In genomic region chr17:26705463-26706359, GRCm38 (mm10) we compare ENCODE assay signal across 15 mouse cellular contexts. TPM values are rescaled to one million over a fixed set of nuclear protein-coding genes. Genes with fewer than 3 reads are reported as not detected.
A peak's percentile ranks its signal among the peaks of the same experiment; 100 is the strongest.
DNase-seq lines count a peak whose midpoint lies in the region; ATAC-seq and TF ChIP-seq lines count a peak whose summit lies in the region.
"Had no signal": no experiment of that assay in that cellular context is flagged by ENCODE, and none has a peak within 500 bp of the region (broad histone marks: within the 10 kb centered on the region; RNA-seq: fewer than 3 reads in every experiment).

No protein-coding gene starts in this region.

- H3K9ac ChIP-seq in heart, embryonic 12.5 days = no peak overlapping the region
- H3K9ac ChIP-seq: limb, embryonic 15.5 days had no signal

- H3K36me3 ChIP-seq in heart, embryonic 12.5 days = peaks cover 7% of the 10 kb centered on the region

- no peak for ATAC-seq in heart, embryonic 12.5 days (ENCODE audit: insufficient number of reproducible peaks, low FRiP score)
- peak; percentile 42 for ATAC-seq in granulocyte monocyte progenitor cell, adult 5-6 weeks (replicated peaks; ENCODE audit: poor library complexity, severe bottlenecking)
- peak; percentile 39; the same call in 1 of the 2 replicates for ATAC-seq in megakaryocyte-erythroid progenitor cell, adult 5-6 weeks (replicated peaks; ENCODE audit: low FRiP score, low TSS enrichment, poor library complexity, severe bottlenecking)

- H3K27ac ChIP-seq in heart, embryonic 12.5 days (ENCODE audit: poor library complexity, severe bottlenecking) = peak overlapping the region; percentile 31
- peak overlapping the region; percentile 40 for H3K27ac ChIP-seq in layer of hippocampus, adult 2 months
- H3K27ac ChIP-seq: limb, embryonic 15.5 days had no signal

- no peak overlapping the region for H3K4me3 ChIP-seq in heart, embryonic 12.5 days
- H3K4me3 ChIP-seq in layer of hippocampus, adult 2 months = no peak overlapping the region
- H3K4me3 ChIP-seq: limb, embryonic 15.5 days; megakaryocyte, embryonic 14.5 days; myocyte had no signal

- peaks cover 67% of the 10 kb centered on the region for H3K4me1 ChIP-seq in heart, embryonic 12.5 days (replicated peaks)
- H3K4me1 ChIP-seq: limb, embryonic 15.5 days had no signal

- H3K4me2 ChIP-seq in heart, embryonic 12.5 days = no peak overlapping the region
- H3K4me2 ChIP-seq: limb, embryonic 15.5 days had no signal

- no peak for DNase-seq in heart, adult 18-20 months
- DNase-seq in layer of hippocampus, adult 2 months (ENCODE audit: low spot score in 2 of 2) = no peak
- DNase-seq in layer of hippocampus, postnatal 25 days (ENCODE audit: extremely low spot score in 1 of 2, low spot score in 1 of 2) = no peak
- no peak for DNase-seq in thymus, postnatal 0 days (ENCODE audit: low spot score)
- DNase-seq: adrenal gland, postnatal 25 days; cerebellum, adult 11 months; kidney, adult 11 months; spleen, adult 18-20 months; thymus, postnatal 14 days had no signal

- TF ChIP-seq CTCF in layer of hippocampus, adult 2 months (conservative IDR thresholded peaks at IDR 0.05) = no peak

- no peaks in the 10 kb centered on the region for H3K27me3 ChIP-seq in heart, embryonic 12.5 days (replicated peaks)
- H3K27me3 ChIP-seq: limb, embryonic 15.5 days had no signal

- 53% methylated on average over 11 of the region's 11 CpGs for WGBS in heart, embryonic 12.5 days

- H3K9me3 ChIP-seq in heart, embryonic 12.5 days (replicated peaks) = 0 out of 2 replicates have a peak, but pooled peaks cover 2% of the 10 kb centered on the region
- H3K9me3 ChIP-seq: limb, embryonic 15.5 days had no signal

RNA-seq across cellular contexts. Expression of gene Crebrf, which starts 9.7 kb away (rescaled TPM):
- 5.4 and 7.0 TPM in 2 replicates for polyA plus RNA-seq in heart, embryonic 12.5 days (2016; fragmentation: Nextera tagmentation; extraction: Ambion mirVana)
- total RNA-seq in heart, adult 18-20 months (2021) = 10 to 100 TPM; 64.6 to 75.1 TPM
- total RNA-seq in layer of hippocampus, adult 2 months (2021) = 100 to 1,000 TPM; 127 to 134 TPM
- 10 to 100 TPM; 69.0 to 70.2 TPM for total RNA-seq in layer of hippocampus, postnatal 25 days (2021)
- 18.8 and 30.0 TPM in 2 replicates for total RNA-seq in granulocyte monocyte progenitor cell, adult 5-6 weeks (2014; fragmentation: Nextera tagmentation)
- 16.8 and 17.0 TPM in 2 replicates for total RNA-seq in granulocyte monocyte progenitor cell, adult 5-6 weeks (2017)
- 11.4 and 12.0 TPM in 2 replicates for total RNA-seq in megakaryocyte-erythroid progenitor cell, adult 5-6 weeks (2014; fragmentation: Nextera tagmentation)
- 17.9 and 37.0 TPM in 2 replicates for total RNA-seq in megakaryocyte-erythroid progenitor cell, adult 5-6 weeks (2017)
- 18.3 and 21.4 TPM in 2 replicates for polyA plus RNA-seq in thymus, postnatal 0 days (2015; fragmentation: Nextera tagmentation; extraction: Ambion mirVana)

RNA-seq across cellular contexts. Expression of gene Atp6v0e, which starts 42.7 kb away (rescaled TPM):
- polyA plus RNA-seq in heart, embryonic 12.5 days (2016; fragmentation: Nextera tagmentation; extraction: Ambion mirVana) = 176 and 193 TPM in 2 replicates
- total RNA-seq in heart, adult 18-20 months (2021) = 10 to 100 TPM; 62.8 to 68.0 TPM
- 10 to 100 TPM; 47.0 to 56.7 TPM for total RNA-seq in layer of hippocampus, adult 2 months (2021)
- 10 to 100 TPM; 42.8 to 55.1 TPM for total RNA-seq in layer of hippocampus, postnatal 25 days (2021)
- total RNA-seq in granulocyte monocyte progenitor cell, adult 5-6 weeks (2014; fragmentation: Nextera tagmentation) = 197 and 242 TPM in 2 replicates
- total RNA-seq in granulocyte monocyte progenitor cell, adult 5-6 weeks (2017) = 317 and 374 TPM in 2 replicates
- 212 and 213 TPM in 2 replicates for total RNA-seq in megakaryocyte-erythroid progenitor cell, adult 5-6 weeks (2014; fragmentation: Nextera tagmentation)
- total RNA-seq in megakaryocyte-erythroid progenitor cell, adult 5-6 weeks (2017) = 270 and 362 TPM in 2 replicates
- polyA plus RNA-seq in thymus, postnatal 0 days (2015; fragmentation: Nextera tagmentation; extraction: Ambion mirVana) = 352 and 361 TPM in 2 replicates
